Mouse (Mus musculus) cerebellum, adult 8-10 months (tissue): Measurements from ENCODE around the gene Timm9.

ENCODE experiments used
- DNase-seq: peaks from one replicate; pipeline ENCODE4 v3.0.0; 2022

Gene Timm9

GRCm38 (mm10) chr12:71136130-71136973, at the start of gene Timm9, which contains the start of gene 2700049A03Rik:
Gene Timm9, minus strand, starts transcription at chr12:71136684.
Gene 2700049A03Rik, plus strand, starts transcription at chr12:71136848.
- peak; percentile 86 for DNase-seq

DNA sequence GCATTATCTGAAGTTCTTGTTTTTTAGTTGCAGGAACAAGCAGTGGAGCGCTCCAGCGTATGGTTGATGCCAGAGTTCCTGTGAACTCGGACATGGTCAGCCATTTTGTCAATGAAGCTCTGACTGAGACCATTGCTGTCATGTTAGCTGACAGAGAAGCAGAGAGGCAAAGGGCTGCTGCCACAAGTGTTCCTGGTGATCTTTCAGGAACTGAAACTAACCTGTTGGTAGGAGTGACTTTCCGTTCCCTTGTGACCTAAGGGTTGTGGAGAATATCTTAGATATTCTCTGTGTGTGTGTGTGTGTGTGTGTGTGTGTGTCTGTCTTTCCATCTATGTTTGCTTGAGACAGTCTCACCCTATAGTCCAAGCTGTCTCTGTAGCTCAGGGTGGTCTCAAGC, 47.9 kb upstream of the Timm9 start:
- DNase-seq = no peak

DNA sequence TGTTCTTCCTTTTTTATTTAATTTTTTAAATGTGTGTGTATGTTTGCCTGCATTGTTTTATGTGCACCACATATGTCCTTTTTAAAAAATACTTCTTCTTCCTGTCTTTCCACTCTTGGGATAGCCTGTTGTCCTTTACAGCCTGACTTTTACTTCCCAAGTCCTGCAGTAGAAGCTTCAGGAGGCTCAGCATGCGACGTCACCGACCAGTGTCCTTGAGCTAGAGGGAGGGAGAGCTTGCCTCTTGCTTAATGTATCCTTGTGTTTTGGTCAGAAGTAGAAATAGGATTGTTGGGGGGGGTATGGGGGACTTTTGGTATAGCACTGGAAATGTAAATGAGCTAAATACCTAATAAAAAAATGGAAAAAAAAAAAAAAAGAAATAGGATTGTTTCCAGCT, 47.3 kb upstream of the Timm9 start:
- DNase-seq = no peak

- DNase-seq = no peak
Measured at GRCm38 (mm10) chr12:71169911-71170310, 33.4 kb upstream of the Timm9 start.

GRCm38 (mm10) chr12:71164410-71164809, 27.9 kb upstream of the Timm9 start:
- no peak for DNase-seq

DNA sequence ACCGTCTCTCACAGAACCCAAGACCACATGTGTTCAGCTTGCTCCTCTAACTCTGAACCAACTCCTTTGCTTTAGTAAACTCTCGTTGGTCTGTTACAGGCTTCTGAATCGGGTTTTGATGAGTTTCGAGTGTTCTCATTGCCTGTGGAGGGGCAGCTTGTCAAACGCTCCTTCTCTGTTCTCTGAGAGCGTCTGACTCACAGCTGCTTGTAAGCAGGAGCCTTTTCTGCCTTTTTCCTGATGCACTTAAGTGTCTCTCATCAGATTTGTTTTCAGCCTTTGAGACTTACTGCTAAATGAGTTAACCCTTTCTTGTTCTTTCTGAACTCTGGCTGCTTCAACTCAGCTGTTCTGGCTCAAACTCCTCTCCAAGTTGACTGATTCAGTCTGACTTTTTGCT, 21.5 kb upstream of the Timm9 start:
- DNase-seq = no peak

DNA sequence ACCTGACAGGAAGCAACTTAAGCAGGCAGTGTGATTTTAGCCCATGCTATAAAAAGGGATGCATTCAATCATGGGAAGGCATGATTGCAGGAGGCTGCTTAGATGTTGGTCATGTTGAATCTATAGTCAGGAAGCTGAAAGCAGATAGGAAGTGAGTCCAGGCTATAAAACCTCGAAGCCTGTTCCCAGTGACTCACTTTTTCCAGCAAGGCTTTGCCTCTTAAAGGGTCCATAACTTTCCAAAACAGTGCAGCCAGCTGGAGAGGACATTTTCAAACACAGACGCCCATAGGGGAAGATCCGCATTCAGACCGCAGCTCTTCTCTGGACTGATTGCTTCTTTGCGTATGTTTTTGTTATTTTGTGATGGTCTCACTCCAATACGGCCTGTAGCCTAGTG, 18.5 kb upstream of the Timm9 start:
- no peak for DNase-seq

DNA sequence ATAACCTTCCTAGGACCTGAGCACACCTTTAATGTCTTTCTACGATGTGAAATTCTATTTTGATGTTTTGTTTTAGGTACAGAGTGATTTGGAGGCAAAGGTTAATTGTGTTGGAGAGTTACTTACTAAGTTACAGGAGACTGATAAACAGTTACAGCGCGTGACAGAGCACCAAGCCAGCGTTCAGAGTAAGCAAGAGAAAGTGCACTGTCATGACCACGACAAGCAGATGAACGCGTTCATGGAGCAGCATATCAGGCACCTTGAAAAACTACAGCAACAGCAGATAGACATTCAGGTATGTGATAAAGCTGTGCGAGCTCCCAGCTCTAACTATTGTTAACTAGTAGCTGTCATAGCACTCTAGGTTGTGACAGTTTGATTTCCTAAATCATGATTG, 13.7 kb upstream of the Timm9 start:
- DNase-seq = no peak

DNA sequence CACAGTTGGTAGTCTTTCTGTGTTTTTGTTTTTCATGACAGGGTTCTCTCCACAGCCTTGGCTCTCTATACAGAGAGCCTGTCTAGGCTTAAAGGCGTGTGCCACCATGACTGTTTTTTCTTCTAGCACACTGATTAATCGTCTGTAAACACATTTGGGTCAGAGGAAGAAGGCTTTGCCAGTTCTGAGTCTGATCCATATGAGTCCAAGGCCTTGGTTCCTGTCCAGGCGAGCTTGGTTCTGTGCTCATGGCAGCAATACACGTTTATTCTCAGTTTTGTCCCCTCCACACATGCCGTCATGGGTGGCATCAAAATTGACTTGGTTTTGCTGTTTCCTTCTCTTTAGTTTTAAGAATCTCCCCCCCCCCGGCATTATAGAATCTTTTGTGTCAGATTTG, 13.0 kb upstream of the Timm9 start:
- no peak for DNase-seq

- DNase-seq = no peak
Measured at GRCm38 (mm10) chr12:71148801-71149200, 12.3 kb upstream of the Timm9 start.

DNA sequence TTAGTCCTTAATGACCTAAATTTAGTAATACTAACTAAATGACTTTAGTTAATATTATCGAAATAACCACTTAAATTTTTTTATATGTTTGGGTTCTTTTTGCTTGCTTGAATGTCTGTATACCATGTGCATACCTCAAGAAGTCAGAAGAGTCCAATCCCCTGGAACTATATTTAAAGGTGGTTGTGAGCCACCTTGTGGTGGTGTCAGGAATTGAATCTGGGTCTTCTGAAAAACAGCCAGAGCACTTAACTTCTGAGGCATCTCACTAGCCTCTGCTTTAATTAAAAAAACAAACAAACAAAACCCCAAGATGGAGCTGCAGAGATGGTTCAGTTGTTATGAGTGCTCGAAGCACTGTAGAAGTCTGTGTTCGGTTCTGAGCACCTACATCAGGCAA, 11.2 kb upstream of the Timm9 start:
- DNase-seq = peak; percentile 53

- DNase-seq = no peak
Measured at GRCm38 (mm10) chr12:71141189-71141588, 4.7 kb upstream of the Timm9 start.

DNA sequence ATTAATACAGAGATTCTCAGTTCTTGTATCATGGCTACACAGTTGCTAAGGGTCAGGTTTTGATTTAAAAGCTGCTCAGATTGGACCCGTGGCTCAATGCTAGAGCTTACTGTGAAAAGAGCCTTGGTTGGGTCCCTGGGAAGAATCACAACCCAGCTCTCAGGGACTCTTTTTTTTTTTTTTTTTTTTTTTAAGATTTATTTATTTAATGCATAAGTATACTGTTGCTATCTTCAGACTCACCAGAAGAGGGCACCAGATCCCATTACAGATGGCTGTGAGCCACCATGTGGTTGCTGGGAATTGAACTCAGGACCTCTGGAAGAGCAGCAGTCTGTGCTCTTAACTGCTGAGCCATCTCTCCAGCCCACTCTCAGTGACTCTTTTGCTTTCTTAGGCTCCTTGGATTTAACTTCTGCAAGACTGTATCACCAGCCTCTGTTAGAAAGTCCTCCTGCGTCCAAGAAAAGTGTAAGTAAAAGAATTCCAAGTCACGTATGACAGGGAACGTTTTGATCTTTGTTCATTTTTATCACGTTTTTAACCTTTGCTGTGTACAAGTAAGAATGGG, 2.9 kb upstream of the Timm9 start:
- no peak for DNase-seq

GRCm38 (mm10) chr12:71137686-71138085, 1.2 kb upstream of the Timm9 start:
- no peak for DNase-seq

- DNase-seq = peak; percentile 81
Measured at GRCm38 (mm10) chr12:71136974-71137491, 549 bp upstream of the Timm9 start.

DNA sequence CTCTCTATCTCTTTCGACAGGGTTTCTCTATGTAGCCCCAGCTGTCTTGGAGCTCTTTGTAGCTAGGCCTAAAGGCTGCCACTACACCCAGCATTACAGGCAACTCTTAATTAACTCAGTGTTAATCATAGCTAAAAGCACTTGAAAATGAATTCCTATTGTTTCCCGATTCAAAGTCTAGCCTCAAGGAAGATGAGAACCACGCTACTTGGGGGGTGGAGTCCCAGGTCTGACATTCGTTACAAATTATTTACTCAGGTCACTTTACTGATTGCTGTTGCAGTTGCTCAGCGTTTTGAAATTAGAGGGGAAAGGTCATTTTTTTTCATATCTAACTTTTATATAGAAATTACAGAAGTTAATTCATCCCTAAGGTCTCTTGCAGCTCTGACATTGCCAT, 903 bp downstream of the Timm9 start:
- no peak for DNase-seq

- DNase-seq = peak; percentile 85
Measured at GRCm38 (mm10) chr12:71123286-71123685, 13.2 kb downstream of the Timm9 start.

GRCm38 (mm10) chr12:71122731-71123130, 13.8 kb downstream of the Timm9 start:
- DNase-seq = no peak

DNA sequence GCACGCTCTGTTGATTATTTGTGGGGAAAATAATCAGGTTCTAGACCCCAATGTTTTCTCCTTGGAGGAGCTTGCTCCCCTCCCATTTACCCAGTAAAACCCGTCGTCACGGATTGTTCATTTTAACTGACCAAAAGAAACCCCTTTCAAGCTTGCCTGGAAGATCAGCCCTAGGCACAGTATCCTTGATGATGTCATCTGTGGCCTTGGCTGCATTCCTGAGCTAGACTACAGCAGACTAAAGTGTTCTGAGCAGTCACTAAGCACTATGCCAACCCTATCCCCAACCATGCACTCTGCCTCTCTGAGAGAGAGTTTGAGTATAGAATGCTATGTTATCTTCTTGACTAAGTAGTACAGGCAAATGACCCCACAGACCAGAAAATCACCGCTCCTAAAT, 20.1 kb downstream of the Timm9 start:
- DNase-seq = no peak

GRCm38 (mm10) chr12:71113675-71114288, 22.7 kb downstream of the Timm9 start:
- DNase-seq = no peak

- DNase-seq = no peak
Measured at GRCm38 (mm10) chr12:71113074-71113473, 23.4 kb downstream of the Timm9 start.

DNA sequence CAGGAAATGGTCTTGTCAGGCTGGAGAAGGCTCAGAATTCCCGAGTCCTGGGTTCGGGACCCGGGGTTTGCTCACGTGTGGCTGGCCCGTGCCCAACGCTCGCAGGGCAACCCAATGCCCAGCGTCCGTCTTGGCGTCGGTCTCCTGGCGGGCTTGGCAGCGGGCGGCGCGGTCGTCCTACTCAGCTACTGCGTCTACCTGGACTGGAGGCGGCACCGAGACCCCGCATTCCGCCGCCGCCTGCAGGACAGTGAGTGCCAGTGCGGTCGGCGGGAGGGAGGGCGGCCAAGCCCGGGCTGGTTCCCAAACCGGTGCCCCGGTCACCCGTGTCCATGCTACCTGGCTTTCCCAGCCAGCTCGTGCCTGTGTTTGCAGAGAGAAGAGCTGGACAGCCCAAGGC, 25.2 kb downstream of the Timm9 start, which contains the start of gene Tomm20l:
Gene Tomm20l (plus strand): TSS at position 98 of the 400 bp plus-strand sequence.
- peak; percentile 34 for DNase-seq

GRCm38 (mm10) chr12:71107216-71107771, 29.2 kb downstream of the Timm9 start:
- DNase-seq = no peak
